Mouse (Mus musculus) spleen, adult 2 months (tissue): Measurements from ENCODE around the gene Gm13057. TPM values are rescaled to one million over a fixed set of nuclear protein-coding genes. Genes with fewer than 3 reads are reported as not detected.
"Not testable (repeated sequence)": the region's sequence is repeated elsewhere in the genome, so short reads cannot be mapped to it uniquely, and the experiment has no call there.

Experiments used
- DNase-seq, 2 experiments: peaks; one replicate each; pipeline versions ENCODE4 v3.0.0 to v3.0.0-alpha.2; 2012 to 2021; ENCODE audit warnings: low spot score in 2 of 2, low read depth in 1 of 2
- H3K27ac ChIP-seq: fragments of 200-500 bp; 2 replicates; pipeline ENCODE4 v1.5.1; 2012; ENCODE audit warnings: low read length, inconsistent platforms; ENCODE audit not compliant: insufficient read depth
- H3K27me3 ChIP-seq: fragments of 200-500 bp; 2 replicates; pipeline ENCODE4 v1.6.1; 2012; ENCODE audit warnings: mild to moderate bottlenecking, moderate library complexity, low read length, inconsistent platforms; ENCODE audit not compliant: control insufficient read depth, insufficient read depth
- H3K36me3 ChIP-seq: fragments of 200-500 bp; 2 replicates; pipeline ENCODE4 v1.6.1; 2012; ENCODE audit warnings: mild to moderate bottlenecking, low read length, inconsistent platforms; ENCODE audit not compliant: control insufficient read depth, insufficient read depth
- H3K4me1 ChIP-seq: fragments of 200-500 bp; 2 replicates; pipeline ENCODE4 v1.6.1; 2011; ENCODE audit warnings: inconsistent platforms; ENCODE audit not compliant: control insufficient read depth, insufficient read depth, insufficient read length
- H3K4me3 ChIP-seq: fragments of 200-500 bp; 2 replicates; pipeline ENCODE4 v1.5.1; 2011; ENCODE audit warnings: mild to moderate bottlenecking, inconsistent platforms; ENCODE audit not compliant: insufficient read depth, insufficient read length; ENCODE audit errors: extremely low read depth
- CTCF ChIP-seq: fragments of 200-500 bp; IDR thresholded peaks from 2 replicates; pipeline ENCODE4 v1.5.1; 2011; ENCODE audit warnings: mild to moderate bottlenecking, inconsistent platforms; ENCODE audit not compliant: insufficient read depth, insufficient read length, insufficient replicate concordance; ENCODE audit errors: extremely low read depth
- POLR2A ChIP-seq: fragments of 200-500 bp; IDR thresholded peaks from 2 replicates; pipeline ENCODE4 v1.6.1; 2011; ENCODE audit warnings: low read depth, low read length, inconsistent platforms
- WGBS: fragments of 180-500 bp; shearing (Covaris S2); methylation state at CpG from one replicate; pipeline ENCODE4 v1.1.7; 2018; 5-methylcytosine and 5-hydroxymethylcytosine counted together
- polyA plus RNA-seq: library from polyadenylated mRNA; depleted of rRNA; stranded (reverse); fragments of >200 nt; gene quantifications from 2 replicates; pipeline ENCODE4 v1.2.3, GENCODE M21; 2012; rRNA removed

Gm13057 gene
- not detected in 2 replicates for polyA plus RNA-seq

DNA sequence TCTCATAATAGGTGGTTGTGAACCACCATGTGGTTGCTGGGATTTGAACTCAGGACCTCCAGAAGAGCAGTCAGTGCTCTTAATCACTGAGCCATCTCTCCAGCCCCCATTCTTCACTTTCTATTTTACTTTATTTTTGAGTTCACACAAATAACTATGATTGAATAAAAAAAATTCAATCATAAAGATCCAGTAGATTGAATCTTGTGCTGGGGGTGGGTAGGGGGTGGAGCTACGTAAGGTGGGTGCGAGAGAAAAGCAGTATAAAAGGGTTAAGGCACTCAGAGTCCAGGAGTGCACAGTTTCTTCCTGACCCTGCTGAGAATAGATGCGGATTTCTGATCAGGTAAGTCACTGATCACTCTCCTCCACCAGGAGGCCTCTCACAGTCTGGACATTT is at the start of gene Gm13057, which contains the start of gene BC080695:
Gm13057 (plus strand) TSS at position 310 of the 400 bp plus-strand sequence.
BC080695 (plus strand) TSS at position 301 of the 400 bp plus-strand sequence.
- H3K27ac ChIP-seq, H3K4me1 ChIP-seq, H3K36me3 ChIP-seq, DNase-seq, H3K27me3 ChIP-seq, H3K4me3 ChIP-seq: not testable (repeated sequence)
- no CpG with 5 or more reads among the region's 3 CpGs for WGBS

DNA sequence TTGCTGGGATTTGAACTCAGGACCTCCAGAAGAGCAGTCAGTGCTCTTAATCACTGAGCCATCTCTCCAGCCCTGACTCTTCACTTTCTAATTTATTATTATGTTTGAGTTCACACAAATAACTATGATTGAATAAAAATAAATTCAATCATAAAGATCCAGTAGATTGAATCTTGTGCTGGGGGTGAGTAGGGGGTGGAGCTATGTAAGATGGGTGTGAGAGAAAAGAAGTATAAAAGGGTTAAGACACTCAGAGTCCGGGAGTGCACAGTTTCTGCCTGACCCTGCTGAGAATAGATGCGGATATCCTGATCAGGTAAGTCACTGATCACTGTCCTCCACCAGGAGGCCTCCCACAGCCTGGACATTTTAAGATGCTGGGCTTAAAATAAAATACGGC is 40.5 kb upstream of the Gm13057 start, which contains the start of gene Gm13043:
Gm13043 (plus strand) TSS at position 301 of the 400 bp plus-strand sequence.
- 80% methylated on average over 3 of the region's 3 CpGs for WGBS
- Histone ChIP-seq H3K27ac (no peak within 1 kb of the TSS), H3K4me3 (no peak within 1 kb of the TSS), H3K4me1 (no peaks in the 10 kb centered on the region), H3K36me3 (no peaks in the 10 kb centered on the region), H3K27me3 (no peaks in the 10 kb centered on the region)
- DNase-seq = no peak
- TF ChIP-seq POLR2A (no peak), CTCF (no peak)

- not testable (repeated sequence) for H3K4me1 ChIP-seq, H3K27me3 ChIP-seq, H3K27ac ChIP-seq, H3K36me3 ChIP-seq, H3K4me3 ChIP-seq, DNase-seq
- no CpG with 5 or more reads among the region's 3 CpGs for WGBS
Observed at GRCm38 (mm10) chr4:143535654-143536053, 15.9 kb upstream of the Gm13057 start, which contains the start of gene Gm13040. Gene Gm13040, plus strand, starts transcription at chr4:143535954.

Other genes starting within 250 kb of the Gm13057 start
- not detected in 2 replicates for gene Lrrc38, start 202.0 kb upstream of the Gm13057 start, polyA plus RNA-seq
- gene Pramel1, start 157.3 kb upstream of the Gm13057 start, polyA plus RNA-seq = not detected in 2 replicates
- gene Pramef8, start 139.3 kb upstream of the Gm13057 start, polyA plus RNA-seq = 4.6 and 5.2 TPM in 2 replicates
- gene Oog4, start 101.4 kb upstream of the Gm13057 start, polyA plus RNA-seq = not detected in 2 replicates
- gene Gm13043, start 40.4 kb upstream of the Gm13057 start, polyA plus RNA-seq = not detected in 2 replicates
- not detected in 2 replicates for gene Gm13040, start 15.8 kb upstream of the Gm13057 start, polyA plus RNA-seq
- gene BC080695, start within 50 bp of the Gm13057 start, polyA plus RNA-seq = not detected in 2 replicates
- gene Gm13083, start 63.3 kb downstream of the Gm13057 start, polyA plus RNA-seq = not detected in 2 replicates
- gene Gm13088, start 105.5 kb downstream of the Gm13057 start, polyA plus RNA-seq = not detected in 2 replicates
- not detected in 2 replicates for gene Gm13089, start 151.0 kb downstream of the Gm13057 start, polyA plus RNA-seq
- not detected in 2 replicates for gene Gm13078, start 167.7 kb downstream of the Gm13057 start, polyA plus RNA-seq
- not detected in 2 replicates for gene Gm13023, start 237.6 kb downstream of the Gm13057 start, polyA plus RNA-seq